Mouse (Mus musculus): Measurements from ENCODE around the gene Hmg20a.

- TF ChIP-seq CTCF (IDR thresholded peaks at IDR 0.05; ENCODE audit: low read depth, low read length), result no peak
- no peak for TF ChIP-seq POLR2A (IDR thresholded peaks at IDR 0.05; ENCODE audit: extremely low read depth, insufficient read depth, low read length)
Measured at GRCm38 (mm10) chr9:56503621-56504500, 85.5 kb downstream of the Hmg20a start.

All from liver, adult 2 months (tissue).